Mouse (Mus musculus): ENCODE measurements around the gene Aph1a. TPM values are rescaled to one million over a fixed set of nuclear protein-coding genes. Genes with fewer than 3 reads are reported as not detected.

The Aph1a gene
- polyA plus RNA-seq, 1 experiment from 2014 or later = 12.6 TPM

DNA sequence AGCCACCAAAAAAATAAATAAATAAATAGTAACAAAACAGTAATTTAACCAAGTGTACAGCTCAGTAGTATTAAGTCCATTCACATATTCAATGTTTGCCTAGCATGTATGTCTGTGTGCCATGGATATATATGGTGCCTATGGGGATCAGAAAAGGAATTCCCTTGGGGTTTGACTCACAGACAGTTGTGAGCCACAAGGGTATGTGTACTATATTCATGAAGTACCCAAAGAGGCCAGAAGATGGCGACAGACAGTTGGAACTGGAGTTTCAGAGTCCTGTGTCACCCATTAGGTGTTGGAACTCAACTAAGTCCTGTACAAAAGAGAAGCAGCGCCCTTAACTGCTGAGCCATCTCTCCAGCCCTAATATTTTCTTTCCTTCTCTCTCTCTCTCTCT is 32.0 kb upstream of the Aph1a start:
- Histone ChIP-seq H3K9ac (ENCODE audit: low read depth, low read length) (no peak overlapping the region), H3K27ac (ENCODE audit: low read length) (no peak overlapping the region), H3K4me1 (ENCODE audit: control insufficient read depth, low read depth, low read length) (no peaks in the 10 kb centered on the region), H3K4me3 (ENCODE audit: low read depth, low read length) (no peak overlapping the region), H3K36me3 (ENCODE audit: control insufficient read depth, insufficient read depth) (peaks cover 4% of the 10 kb centered on the region), H3K4me2 (ENCODE audit: low read depth, low read length) (no peak overlapping the region), H3K9me3 (replicated peaks; ENCODE audit: control insufficient read depth, low read length) (no peaks in the 10 kb centered on the region), H3K27me3 (ENCODE audit: control insufficient read depth, insufficient read depth, low read depth, low read length) (no peaks in the 10 kb centered on the region)
- 37% methylated on average over 2 of the region's 2 CpGs for whole genome bisulfite sequencing (ENCODE audit: insufficient replicate concordance)
- peak; percentile 74; the same call in 1 of the 2 replicates for ATAC-seq (ENCODE audit: low read depth)

GRCm38 (mm10) chr3:95863578-95863977 is 30.2 kb upstream of the Aph1a start:
- WGBS (ENCODE audit: insufficient replicate concordance) = 59% methylated on average over 7 of the region's 7 CpGs
- Histone ChIP-seq H3K4me3 (ENCODE audit: low read depth, low read length) (no peak overlapping the region), H3K4me2 (ENCODE audit: low read depth, low read length) (no peak overlapping the region), H3K9me3 (replicated peaks; ENCODE audit: control insufficient read depth, low read length) (no peaks in the 10 kb centered on the region), H3K27me3 (ENCODE audit: control insufficient read depth, insufficient read depth, low read depth, low read length) (no peaks in the 10 kb centered on the region), H3K36me3 (ENCODE audit: control insufficient read depth, insufficient read depth) (peaks cover 5% of the 10 kb centered on the region), H3K4me1 (ENCODE audit: control insufficient read depth, low read depth, low read length) (no peaks in the 10 kb centered on the region), H3K27ac (ENCODE audit: low read length) (no peak overlapping the region), H3K9ac (ENCODE audit: low read depth, low read length) (no peak overlapping the region)
- no peak for ATAC-seq (ENCODE audit: low read depth)

DNA sequence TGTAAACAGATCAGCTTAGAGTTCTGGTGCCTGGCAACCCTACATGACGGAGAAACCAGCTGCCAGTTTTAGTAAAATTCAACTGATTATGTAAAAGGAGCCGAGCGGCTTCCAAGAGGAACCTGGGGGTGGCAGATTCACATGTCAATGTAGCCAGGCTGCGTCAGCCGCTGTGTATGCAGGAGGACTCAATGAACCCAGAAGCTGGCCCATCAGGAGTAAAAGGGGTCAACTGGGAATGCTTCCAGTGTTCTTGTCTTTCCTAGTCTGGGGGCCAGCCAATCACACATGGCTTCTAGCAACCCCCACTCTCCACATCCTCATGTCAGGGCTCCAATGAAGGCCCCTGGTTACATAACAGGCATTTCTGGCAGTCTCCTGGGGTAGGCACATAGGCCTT is 28.7 kb upstream of the Aph1a start:
- Histone ChIP-seq H3K27ac (ENCODE audit: low read length) (no peak overlapping the region), H3K9ac (ENCODE audit: low read depth, low read length) (no peak overlapping the region), H3K4me1 (ENCODE audit: control insufficient read depth, low read depth, low read length) (no peaks in the 10 kb centered on the region), H3K36me3 (ENCODE audit: control insufficient read depth, insufficient read depth) (peaks cover 11% of the 10 kb centered on the region), H3K4me2 (ENCODE audit: low read depth, low read length) (no peak overlapping the region), H3K27me3 (ENCODE audit: control insufficient read depth, insufficient read depth, low read depth, low read length) (no peaks in the 10 kb centered on the region), H3K9me3 (replicated peaks; ENCODE audit: control insufficient read depth, low read length) (no peaks in the 10 kb centered on the region), H3K4me3 (ENCODE audit: low read depth, low read length) (no peak overlapping the region)
- 79% methylated on average over 5 of the region's 5 CpGs for WGBS (ENCODE audit: insufficient replicate concordance)
- no peak for ATAC-seq (ENCODE audit: low read depth)

DNA sequence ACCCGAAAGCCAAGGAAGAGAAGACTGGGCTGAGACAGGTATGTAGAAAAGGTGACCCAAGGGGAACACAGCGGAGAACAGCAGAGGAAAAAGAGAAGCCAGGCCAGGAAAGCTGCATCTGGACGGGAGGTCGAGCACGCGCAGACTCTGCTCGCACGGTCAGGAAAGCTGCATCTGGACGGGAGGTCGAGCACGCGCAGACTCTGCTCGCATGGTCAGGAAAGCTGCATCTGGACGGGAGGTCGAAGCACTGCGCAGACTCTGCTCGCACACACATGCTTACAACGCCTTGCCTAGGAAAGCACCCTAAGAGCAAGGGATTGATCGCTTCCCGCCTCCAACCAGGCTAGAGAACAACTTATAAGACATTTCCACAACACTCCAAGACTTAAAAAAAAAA is 28.2 kb upstream of the Aph1a start:
- Histone ChIP-seq H3K4me1 (ENCODE audit: control insufficient read depth, low read depth, low read length) (peaks cover 4% of the 10 kb centered on the region), H3K9ac (ENCODE audit: low read depth, low read length) (no peak overlapping the region), H3K27me3 (ENCODE audit: control insufficient read depth, insufficient read depth, low read depth, low read length) (no peaks in the 10 kb centered on the region), H3K27ac (ENCODE audit: low read length) (no peak overlapping the region), H3K9me3 (replicated peaks; ENCODE audit: control insufficient read depth, low read length) (no peaks in the 10 kb centered on the region), H3K4me3 (ENCODE audit: low read depth, low read length) (no peak overlapping the region), H3K4me2 (ENCODE audit: low read depth, low read length) (no peak overlapping the region), H3K36me3 (ENCODE audit: control insufficient read depth, insufficient read depth) (peaks cover 11% of the 10 kb centered on the region)
- 88% methylated on average over 20 of the region's 20 CpGs for WGBS (ENCODE audit: insufficient replicate concordance)
- no peak for ATAC-seq (ENCODE audit: low read depth)

- Histone ChIP-seq H3K4me2 (ENCODE audit: low read depth, low read length) (no peak overlapping the region), H3K4me3 (ENCODE audit: low read depth, low read length) (no peak overlapping the region), H3K36me3 (ENCODE audit: control insufficient read depth, insufficient read depth) (peaks cover 11% of the 10 kb centered on the region), H3K4me1 (ENCODE audit: control insufficient read depth, low read depth, low read length) (peaks cover 5% of the 10 kb centered on the region), H3K9me3 (replicated peaks; ENCODE audit: control insufficient read depth, low read length) (no peaks in the 10 kb centered on the region), H3K27ac (ENCODE audit: low read length) (no peak overlapping the region), H3K27me3 (ENCODE audit: control insufficient read depth, insufficient read depth, low read depth, low read length) (no peaks in the 10 kb centered on the region), H3K9ac (ENCODE audit: low read depth, low read length) (no peak overlapping the region)
- WGBS (ENCODE audit: insufficient replicate concordance) = 84% methylated on average over 5 of the region's 5 CpGs
- no peak for ATAC-seq (ENCODE audit: low read depth)
These were observed 27.7 kb upstream of the Aph1a start for GRCm38 (mm10) chr3:95866071-95866470.

DNA sequence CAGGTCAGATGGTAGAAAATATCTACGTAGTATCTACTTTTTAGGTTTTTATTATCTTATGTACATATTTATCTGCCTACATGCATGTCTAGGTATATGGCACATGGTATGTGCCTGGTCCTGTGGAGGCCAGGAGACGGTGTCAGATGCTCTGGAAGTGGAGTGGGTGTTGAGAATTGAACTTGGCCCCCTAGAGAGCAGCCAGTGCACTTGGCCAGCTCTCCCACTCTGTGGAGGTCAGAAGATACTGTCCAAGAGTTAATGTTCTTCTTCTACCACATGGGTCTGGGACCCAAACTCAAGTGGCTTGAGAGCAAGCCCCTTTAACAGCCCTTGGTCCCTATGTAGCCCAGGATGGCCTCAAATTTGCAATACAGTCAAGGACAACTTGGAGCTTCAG is 26.4 kb upstream of the Aph1a start:
- no peaks in the 10 kb centered on the region for H3K27me3 ChIP-seq (ENCODE audit: control insufficient read depth, insufficient read depth, low read depth, low read length)
- H3K9ac ChIP-seq (ENCODE audit: low read depth, low read length) = no peak overlapping the region
- peaks cover 11% of the 10 kb centered on the region for H3K36me3 ChIP-seq (ENCODE audit: control insufficient read depth, insufficient read depth)
- no peak overlapping the region for H3K4me3 ChIP-seq (ENCODE audit: low read depth, low read length)
- WGBS (ENCODE audit: insufficient replicate concordance) = 86% methylated on average over 2 of the region's 2 CpGs
- no peak overlapping the region for H3K4me2 ChIP-seq (ENCODE audit: low read depth, low read length)
- H3K9me3 ChIP-seq (replicated peaks; ENCODE audit: control insufficient read depth, low read length) = no peaks in the 10 kb centered on the region
- peaks cover 10% of the 10 kb centered on the region for H3K4me1 ChIP-seq (ENCODE audit: control insufficient read depth, low read depth, low read length)
- H3K27ac ChIP-seq (ENCODE audit: low read length) = no peak overlapping the region
- no peak for ATAC-seq (ENCODE audit: low read depth)

DNA sequence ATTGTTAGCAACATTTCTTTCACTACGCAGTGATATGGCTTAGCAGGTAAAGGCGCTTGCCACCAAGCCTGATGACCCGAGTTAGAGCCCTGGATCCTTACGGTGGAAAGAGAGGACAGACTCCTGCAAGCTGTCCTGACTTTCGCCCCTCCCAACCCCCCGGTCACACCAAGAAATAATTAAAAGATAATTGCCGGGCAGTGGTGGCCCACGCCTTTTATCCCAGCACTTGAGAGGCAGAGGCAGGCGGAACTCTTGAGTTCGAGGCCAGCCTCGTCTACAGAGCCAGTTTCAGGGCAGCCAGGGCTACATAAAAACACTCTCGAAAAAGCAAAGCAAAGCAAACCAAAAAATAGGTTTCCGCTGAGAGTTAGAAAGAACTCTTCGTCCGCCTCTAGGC is 22.8 kb upstream of the Aph1a start:
- Histone ChIP-seq H3K27ac (ENCODE audit: low read length) (peak overlapping the region; percentile 88), H3K27me3 (ENCODE audit: control insufficient read depth, insufficient read depth, low read depth, low read length) (no peaks in the 10 kb centered on the region), H3K36me3 (ENCODE audit: control insufficient read depth, insufficient read depth) (peaks cover 7% of the 10 kb centered on the region), H3K4me3 (ENCODE audit: low read depth, low read length) (peak overlapping the region; percentile 75), H3K4me1 (ENCODE audit: control insufficient read depth, low read depth, low read length) (peaks cover 14% of the 10 kb centered on the region), H3K9me3 (replicated peaks; ENCODE audit: control insufficient read depth, low read length) (no peaks in the 10 kb centered on the region), H3K4me2 (ENCODE audit: low read depth, low read length) (peak overlapping the region; percentile 70), H3K9ac (ENCODE audit: low read depth, low read length) (peak overlapping the region; percentile 83)
- ATAC-seq (ENCODE audit: low read depth) = peak; percentile 25; the same call in 1 of the 2 replicates
- 4% methylated on average over 15 of the region's 15 CpGs for WGBS (ENCODE audit: insufficient replicate concordance)

- Histone ChIP-seq H3K4me2 (ENCODE audit: low read depth, low read length) (peak within 1 kb of the TSS; percentile 70), H3K36me3 (ENCODE audit: control insufficient read depth, insufficient read depth) (peaks cover 7% of the 10 kb centered on the region), H3K9me3 (replicated peaks; ENCODE audit: control insufficient read depth, low read length) (no peaks in the 10 kb centered on the region), H3K27ac (ENCODE audit: low read length) (peak within 1 kb of the TSS; percentile 88), H3K4me3 (ENCODE audit: low read depth, low read length) (peak within 1 kb of the TSS; percentile 75), H3K9ac (ENCODE audit: low read depth, low read length) (peak within 1 kb of the TSS; percentile 83), H3K4me1 (ENCODE audit: control insufficient read depth, low read depth, low read length) (peaks cover 14% of the 10 kb centered on the region), H3K27me3 (ENCODE audit: control insufficient read depth, insufficient read depth, low read depth, low read length) (no peaks in the 10 kb centered on the region)
- peak; percentile 97 for ATAC-seq (ENCODE audit: low read depth)
- under 1% methylated on average over 33 of the region's 33 CpGs for WGBS (ENCODE audit: insufficient replicate concordance)
These were observed 22.3 kb upstream of the Aph1a start, which contains the start of gene Mrps21 for GRCm38 (mm10) chr3:95871392-95871867. Gene Mrps21 (minus strand): TSS chr3:95871519.

DNA sequence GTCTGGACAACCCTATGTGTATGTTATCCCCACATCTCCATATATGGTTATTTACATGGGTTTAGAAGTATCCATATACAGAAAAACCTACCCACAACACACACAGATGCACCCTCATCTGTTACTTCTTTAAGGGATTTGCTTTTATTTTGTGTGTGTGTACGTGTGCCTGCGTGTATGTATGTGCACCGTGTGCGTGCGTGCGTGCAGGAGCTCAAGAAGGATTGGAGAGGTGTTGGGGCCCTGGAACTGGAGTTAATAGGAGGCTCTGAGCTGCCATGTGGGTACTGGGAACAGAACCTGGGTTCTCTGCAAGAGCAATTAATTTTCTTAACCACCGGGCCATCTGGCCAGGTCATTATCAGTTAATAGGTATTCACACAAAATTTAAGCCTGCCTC is 21.7 kb upstream of the Aph1a start:
- WGBS (ENCODE audit: insufficient replicate concordance) = 63% methylated on average over 7 of the region's 7 CpGs
- ATAC-seq (ENCODE audit: low read depth) = no peak

More for the DNA sequence above, 21.7 kb upstream of the Aph1a start:
- Histone ChIP-seq H3K4me2 (ENCODE audit: low read depth, low read length) (peak overlapping the region; percentile 70), H3K4me1 (ENCODE audit: control insufficient read depth, low read depth, low read length) (peaks cover 14% of the 10 kb centered on the region), H3K27me3 (ENCODE audit: control insufficient read depth, insufficient read depth, low read depth, low read length) (no peaks in the 10 kb centered on the region), H3K4me3 (ENCODE audit: low read depth, low read length) (peak overlapping the region; percentile 75), H3K9ac (ENCODE audit: low read depth, low read length) (peak overlapping the region; percentile 83), H3K27ac (ENCODE audit: low read length) (peak overlapping the region; percentile 42; the same call in 1 of the 2 replicates), H3K36me3 (ENCODE audit: control insufficient read depth, insufficient read depth) (peaks cover 7% of the 10 kb centered on the region), H3K9me3 (replicated peaks; ENCODE audit: control insufficient read depth, low read length) (no peaks in the 10 kb centered on the region)

Data from liver, embryonic 16.5 days (tissue).